17 mouse cellular contexts compared by ENCODE assay signal in genomic region chr12:70647516-70647915, GRCm38 (mm10).
DNase-seq lines count a peak whose midpoint lies in the region; ATAC-seq and TF ChIP-seq lines count a peak whose summit lies in the region.
"Had no signal": no experiment of that assay in that cellular context is flagged by ENCODE, and none has a peak within 500 bp of the region (broad histone marks: within the 10 kb centered on the region; RNA-seq: fewer than 3 reads in every experiment).

No protein-coding gene starts in this region.

- H3K36me3 ChIP-seq in limb, embryonic 13.5 days: no peaks in the 10 kb centered on the region
- H3K36me3 ChIP-seq in limb, embryonic 10.5 days: no peaks in the 10 kb centered on the region
- H3K36me3 ChIP-seq in embryonic facial prominence, embryonic 15.5 days: no peaks in the 10 kb centered on the region
- no peaks in the 10 kb centered on the region for H3K36me3 ChIP-seq in limb, embryonic 15.5 days
- H3K36me3 ChIP-seq: hindbrain, embryonic 13.5 days; liver, embryonic 13.5 days had no signal

- ATAC-seq in limb, embryonic 13.5 days (ENCODE audit: low FRiP score, low read depth): no peak
- ATAC-seq in embryonic facial prominence, embryonic 15.5 days (ENCODE audit: insufficient number of reproducible peaks, low FRiP score, low TSS enrichment, low read depth): no peak
- ATAC-seq in limb, embryonic 15.5 days (ENCODE audit: insufficient number of reproducible peaks, low FRiP score, low TSS enrichment, low read depth): no peak
- no peak for ATAC-seq in frontal cortex, adult (ENCODE audit: low TSS enrichment)
- ATAC-seq: forebrain, postnatal 0 days had no signal

- H3K27ac ChIP-seq in gastrocnemius, adult 2 months: peak overlapping the region; percentile 20; the same call in 1 of the 2 replicates
- H3K27ac ChIP-seq in limb, embryonic 13.5 days: peak overlapping the region; percentile 66; the same call in 1 of the 2 replicates
- no peak overlapping the region for H3K27ac ChIP-seq in limb, embryonic 10.5 days
- H3K27ac ChIP-seq in embryonic facial prominence, embryonic 15.5 days (replicated peaks): peak overlapping the region; percentile 77
- peak overlapping the region; percentile 82 for H3K27ac ChIP-seq in limb, embryonic 15.5 days
- H3K27ac ChIP-seq: hindbrain, embryonic 13.5 days; liver, embryonic 13.5 days had no signal

- intact Hi-C loops in gastrocnemius, adult 2 months (cut with DNase I): no loop called here
- intact Hi-C loops in gastrocnemius, postnatal 36 days (cut with DNase I): no loop called here

- no peak overlapping the region; the same call in 1 of the 2 replicates for H3K9ac ChIP-seq in limb, embryonic 13.5 days
- no peak overlapping the region for H3K9ac ChIP-seq in embryonic facial prominence, embryonic 15.5 days
- no peak overlapping the region for H3K9ac ChIP-seq in limb, embryonic 15.5 days
- H3K9ac ChIP-seq: forebrain, postnatal 0 days; hindbrain, embryonic 13.5 days; liver, embryonic 13.5 days had no signal

- no peaks in the 10 kb centered on the region for H3K27me3 ChIP-seq in limb, embryonic 13.5 days
- no peaks in the 10 kb centered on the region for H3K27me3 ChIP-seq in limb, embryonic 10.5 days (ENCODE audit: low read depth, poor library complexity, severe bottlenecking)
- H3K27me3 ChIP-seq in embryonic facial prominence, embryonic 15.5 days: no peaks in the 10 kb centered on the region
- H3K27me3 ChIP-seq in limb, embryonic 15.5 days: no peaks in the 10 kb centered on the region
- H3K27me3 ChIP-seq: CH12.LX; hindbrain, embryonic 13.5 days; liver, embryonic 13.5 days had no signal

- H3K9me3 ChIP-seq in limb, embryonic 13.5 days: no peaks in the 10 kb centered on the region
- no peaks in the 10 kb centered on the region for H3K9me3 ChIP-seq in limb, embryonic 10.5 days (replicated peaks)
- H3K9me3 ChIP-seq in embryonic facial prominence, embryonic 15.5 days (replicated peaks): no peaks in the 10 kb centered on the region
- H3K9me3 ChIP-seq in limb, embryonic 15.5 days: no peaks in the 10 kb centered on the region
- H3K9me3 ChIP-seq: hindbrain, embryonic 13.5 days; liver, embryonic 13.5 days had no signal

- TF ChIP-seq CTCF in gastrocnemius, adult 2 months (IDR thresholded peaks at IDR 0.05): no peak

- no peak overlapping the region for H3K4me3 ChIP-seq in gastrocnemius, adult 2 months
- H3K4me3 ChIP-seq in limb, embryonic 13.5 days: no peak overlapping the region
- H3K4me3 ChIP-seq in limb, embryonic 10.5 days: no peak overlapping the region
- no peak overlapping the region for H3K4me3 ChIP-seq in embryonic facial prominence, embryonic 15.5 days (replicated peaks)
- H3K4me3 ChIP-seq in limb, embryonic 15.5 days: no peak overlapping the region
- H3K4me3 ChIP-seq: hindbrain, embryonic 13.5 days; liver, embryonic 13.5 days; megakaryocyte, embryonic 14.5 days had no signal

- H3K4me2 ChIP-seq in limb, embryonic 13.5 days (replicated peaks): no peak overlapping the region
- no peak overlapping the region for H3K4me2 ChIP-seq in embryonic facial prominence, embryonic 15.5 days (replicated peaks)
- 0 out of 2 replicates have a peak overlapping the region, but pooled peaks have one; percentile 5 for H3K4me2 ChIP-seq in limb, embryonic 15.5 days
- H3K4me2 ChIP-seq: hindbrain, embryonic 13.5 days; liver, embryonic 13.5 days had no signal

- peak; percentile 31 for DNase-seq in gastrocnemius, adult 2 months
- no peak for DNase-seq in gastrocnemius, postnatal 36 days
- no peak for DNase-seq in limb, embryonic 10.5 days (ENCODE audit: low spot score)
- no peak for DNase-seq in testis, postnatal 14 days (ENCODE audit: low spot score)
- DNase-seq: cerebellum, postnatal 10 days; forebrain, postnatal 0 days; liver, embryonic 13.5 days; lung, postnatal 10 days; spleen, adult 18-20 months; thymus, postnatal 36 days had no signal

- WGBS in limb, embryonic 13.5 days: 32% methylated on average over 6 of the region's 6 CpGs
- 60% methylated on average over 6 of the region's 6 CpGs for WGBS in limb, embryonic 10.5 days
- 21% methylated on average over 6 of the region's 6 CpGs for WGBS in embryonic facial prominence, embryonic 15.5 days
- WGBS in limb, embryonic 15.5 days: 23% methylated on average over 6 of the region's 6 CpGs

- peaks cover 21% of the 10 kb centered on the region for H3K4me1 ChIP-seq in limb, embryonic 13.5 days
- H3K4me1 ChIP-seq in limb, embryonic 10.5 days: no peaks in the 10 kb centered on the region
- H3K4me1 ChIP-seq in embryonic facial prominence, embryonic 15.5 days: peaks cover 12% of the 10 kb centered on the region; the same call in 1 of the 2 replicates
- peaks cover 24% of the 10 kb centered on the region for H3K4me1 ChIP-seq in limb, embryonic 15.5 days
- H3K4me1 ChIP-seq: hindbrain, embryonic 13.5 days had no signal
